Mouse (Mus musculus) spleen, postnatal 36 days (tissue): ENCODE data around the gene Invs.

Experiments
- DNase-seq, 2 experiments: peaks; one replicate each; pipeline ENCODE4 v3.0.0; 2022; ENCODE audit warnings: low spot score in 2 of 2, mixed read lengths in 1 of 2

The Invs gene

GRCm38 (mm10) chr4:48458436-48458835 lies 178.9 kb downstream of the Invs start:
- no peak for DNase-seq

DNA sequence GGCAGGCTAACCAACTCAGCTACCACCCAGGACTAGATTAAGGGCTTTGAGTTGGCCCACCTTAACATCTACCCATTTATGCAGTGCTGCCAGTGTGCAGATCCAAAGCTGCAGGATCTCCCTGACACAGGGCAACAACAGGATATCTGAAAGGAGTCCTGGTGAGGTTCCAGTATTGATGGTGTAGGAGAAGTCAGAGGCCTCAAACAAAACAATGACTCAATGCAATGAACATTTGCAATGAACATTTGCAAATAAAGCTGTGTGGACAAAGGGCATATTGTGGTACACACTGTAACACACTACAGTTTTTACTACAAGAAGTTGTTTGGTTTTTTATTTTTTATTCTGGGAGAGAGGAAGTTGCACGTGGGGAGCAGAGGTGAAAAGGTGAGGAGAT lies 181.5 kb downstream of the Invs start:
- no peak for DNase-seq

DNA sequence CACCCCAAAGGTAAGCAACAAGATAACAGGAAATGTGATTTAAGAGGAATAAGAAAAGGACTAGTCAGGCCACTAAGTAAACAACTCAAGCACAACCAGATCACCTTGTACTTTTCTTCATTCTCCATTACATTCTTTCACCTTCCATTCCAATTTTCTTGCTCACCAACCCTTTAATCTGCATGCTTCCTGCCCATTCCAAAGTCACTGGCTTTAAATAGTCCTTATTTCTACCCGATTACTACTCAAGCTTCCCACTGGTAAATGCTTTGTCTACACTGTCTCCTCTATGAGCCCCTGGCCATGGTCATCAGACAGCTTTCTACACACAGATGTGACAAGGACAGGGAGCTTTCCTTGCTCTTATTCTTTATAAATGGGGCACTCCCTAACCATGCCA lies 191.4 kb downstream of the Invs start:
- no peak for DNase-seq

DNA sequence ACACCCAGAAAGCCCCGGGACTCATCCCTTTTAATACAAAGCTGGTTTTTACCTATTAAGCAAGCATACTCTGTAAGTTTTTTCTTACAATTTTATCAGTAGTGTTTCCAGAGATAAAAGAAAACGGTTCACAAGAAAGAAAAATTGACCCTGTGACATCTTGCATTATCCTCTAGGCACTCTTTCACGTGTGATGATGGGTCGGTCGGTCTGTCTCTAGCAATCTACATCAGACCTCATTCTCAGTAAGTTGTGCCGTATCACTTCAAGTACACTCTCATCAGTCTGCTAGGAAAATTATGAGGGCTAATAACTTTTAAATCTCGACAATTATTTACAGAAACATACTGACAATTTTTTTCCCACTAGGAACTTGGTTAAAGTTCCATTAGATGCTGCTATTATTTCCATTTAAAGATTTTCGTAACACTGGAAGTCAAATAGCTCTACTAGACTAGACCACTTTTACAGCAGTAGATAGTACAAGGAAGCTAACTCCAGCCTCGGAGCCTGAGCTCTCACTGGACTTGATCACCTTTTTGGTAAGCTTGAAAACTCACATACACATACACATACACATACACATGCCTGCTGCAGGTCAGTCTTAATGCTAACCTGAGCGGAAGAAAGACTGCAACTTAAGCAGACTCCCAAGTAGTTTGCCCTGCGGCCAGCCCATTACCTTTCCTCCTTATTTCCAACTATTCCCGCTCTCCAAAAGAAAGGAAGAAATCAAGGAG lies 192.7 kb downstream of the Invs start:
- DNase-seq: no peak

DNA sequence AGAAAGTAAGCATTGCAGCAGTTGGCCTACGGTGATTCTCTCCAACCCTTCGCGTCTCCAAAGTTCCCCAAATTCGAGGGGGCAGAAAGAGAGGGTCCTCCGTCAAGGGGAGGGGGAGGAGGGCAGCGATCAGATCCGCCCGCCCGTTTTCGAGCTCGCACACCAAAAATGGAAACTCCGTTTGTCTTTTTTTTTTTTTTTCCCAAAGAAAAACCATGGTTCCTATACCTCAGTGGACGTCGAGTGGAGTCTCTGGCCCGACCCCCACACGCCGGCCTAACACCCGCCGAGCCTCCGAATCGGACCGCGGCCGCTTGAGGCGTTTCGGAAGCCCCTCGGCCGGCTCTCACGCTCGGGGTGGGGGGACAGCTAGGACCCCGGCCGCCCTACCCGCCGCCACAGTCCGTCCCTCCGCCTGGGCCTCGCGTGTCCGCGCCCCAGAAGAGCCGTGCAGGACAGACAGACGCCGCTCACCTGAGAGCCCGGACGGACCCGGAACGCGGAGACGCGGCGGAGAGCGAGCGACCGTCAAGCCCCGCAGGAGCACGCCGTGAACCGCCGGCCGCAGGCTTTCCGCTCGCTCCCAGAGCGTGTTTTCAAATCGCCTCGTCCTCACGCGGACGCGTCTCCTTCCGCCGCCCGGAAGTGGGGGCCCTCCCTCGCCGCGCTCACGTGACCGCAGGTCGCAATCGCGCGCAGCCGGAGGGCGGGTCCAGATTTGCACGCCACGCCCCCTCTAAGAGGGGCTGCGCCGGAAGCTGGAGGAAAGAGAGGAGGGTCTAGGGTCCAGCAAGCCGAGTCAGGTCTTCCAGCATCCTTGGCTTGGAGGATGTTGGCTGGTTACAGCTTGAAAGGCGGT lies 193.5 kb downstream of the Invs start, which contains the start of gene Tex10:
Gene Tex10 (minus strand): TSS at position 668 of the 859 bp plus-strand sequence.
- DNase-seq: peak; percentile 90 to 91

DNA sequence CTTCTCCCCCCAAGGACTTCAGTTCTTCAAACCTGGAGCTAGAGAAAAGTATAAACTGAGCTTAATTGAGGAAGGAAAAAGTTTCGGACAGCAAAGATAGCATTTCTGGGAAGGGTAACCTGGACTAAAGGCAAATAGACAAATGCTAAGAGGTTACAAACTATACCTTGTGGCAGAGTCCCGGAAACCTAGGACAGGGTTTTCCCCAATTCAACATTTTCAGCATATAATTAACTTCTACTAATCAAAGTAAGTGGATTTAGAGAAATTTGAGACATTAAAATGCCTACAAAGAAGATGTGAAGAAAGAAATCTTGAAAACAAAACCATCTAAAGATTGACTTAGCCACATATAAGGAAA lies 194.1 kb downstream of the Invs start:
- no peak for DNase-seq

DNA sequence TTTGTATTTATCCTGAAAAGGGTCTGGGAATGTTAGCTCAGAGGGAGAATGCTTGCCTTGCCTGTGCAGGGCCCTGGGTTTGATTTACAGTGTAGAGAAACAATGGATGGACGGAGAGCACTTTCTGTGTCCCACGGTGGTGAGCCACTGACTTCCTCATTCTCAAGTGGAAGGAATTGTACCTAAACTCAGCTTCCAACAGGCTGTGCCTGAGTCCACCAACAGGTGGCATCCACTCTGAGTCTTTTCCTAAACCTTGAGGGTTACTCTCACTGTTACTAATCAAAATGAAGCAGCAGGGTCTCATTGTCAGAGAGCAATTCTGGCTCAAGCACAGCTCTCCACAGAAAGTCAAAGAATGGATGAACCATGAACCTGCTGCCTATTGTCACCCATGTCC lies 201.7 kb downstream of the Invs start:
- peak; percentile 5 to 13 for DNase-seq
